Mouse (Mus musculus) brain, embryonic 14.5 days (tissue): Measurements from ENCODE around the gene Vmn2r26. TPM values are rescaled to one million over a fixed set of nuclear protein-coding genes. Genes with fewer than 3 reads are reported as not detected.
"Not testable (repeated sequence)": the region's sequence is repeated elsewhere in the genome, so short reads cannot be mapped to it uniquely, and the experiment has no call there.

ENCODE experiments used
- DNase-seq: peaks from one replicate; pipeline ENCODE4 v3.0.0-alpha.2; 2011; ENCODE audit warnings: low read depth
- CTCF ChIP-seq: fragments of 200-500 bp; IDR thresholded peaks from 2 replicates; pipeline ENCODE4 v1.5.1; 2012; ENCODE audit warnings: inconsistent platforms, mild to moderate bottlenecking, moderate library complexity, borderline replicate concordance; ENCODE audit not compliant: insufficient read depth, insufficient read length; ENCODE audit errors: extremely low read depth
- POLR2A ChIP-seq: fragments of 200-500 bp; IDR thresholded peaks from 2 replicates; pipeline ENCODE4 v1.6.1; 2012; ENCODE audit warnings: mild to moderate bottlenecking, inconsistent platforms, borderline replicate concordance; ENCODE audit not compliant: poor library complexity, insufficient read depth, insufficient read length, severe bottlenecking; ENCODE audit errors: extremely low read depth
- polyA plus RNA-seq: library from polyadenylated mRNA; depleted of rRNA; stranded (reverse); fragments of >200 nt; gene quantifications from 2 replicates; pipeline ENCODE4 v1.2.3, GENCODE M21; 2012; rRNA removed

Vmn2r26 gene
- not detected in 2 replicates for polyA plus RNA-seq

DNA sequence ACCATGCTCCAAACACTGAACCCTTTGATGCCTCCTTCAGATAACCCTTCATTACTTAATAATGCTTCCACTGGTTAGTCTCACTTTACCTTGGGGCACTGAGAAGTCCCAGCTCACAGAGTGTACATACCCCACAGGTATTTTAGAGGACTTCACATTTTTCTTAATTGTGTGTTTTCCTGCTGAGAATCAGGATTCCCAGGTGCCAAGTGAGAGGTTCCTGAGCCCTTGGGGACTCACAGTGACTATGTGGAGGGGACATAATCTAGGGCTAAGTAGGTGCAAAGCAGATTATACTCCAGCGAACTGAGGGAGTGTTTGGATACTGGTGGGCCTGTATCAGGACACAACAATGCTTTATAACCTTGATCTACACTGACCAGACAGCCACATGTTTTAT is at the start of gene Vmn2r26:
Vmn2r26 (plus strand) TSS at position 301 of the 400 bp plus-strand sequence.
- not testable (repeated sequence) for DNase-seq

DNA sequence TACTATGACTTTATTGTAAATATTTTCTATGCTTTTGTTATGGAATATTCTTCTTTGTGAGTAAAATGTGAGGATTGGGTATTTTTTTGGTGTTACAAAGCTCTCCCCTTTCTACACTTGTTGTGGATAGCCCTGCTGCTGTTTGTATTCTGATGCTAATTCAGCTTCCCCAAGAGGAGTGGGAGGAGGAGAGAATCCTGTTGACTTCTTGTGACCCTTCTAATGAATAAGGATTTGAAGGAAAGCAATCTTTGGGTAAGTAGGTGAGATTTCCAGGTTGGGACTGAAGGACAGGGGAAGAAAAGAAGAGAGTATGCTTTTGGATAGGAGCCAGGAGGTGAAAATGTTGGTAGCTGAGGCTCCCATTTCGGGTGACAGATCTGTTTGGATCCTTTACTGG is 3.5 kb upstream of the Vmn2r26 start:
- no peak for TF ChIP-seq CTCF
- no peak for TF ChIP-seq POLR2A
- DNase-seq: no peak

DNA sequence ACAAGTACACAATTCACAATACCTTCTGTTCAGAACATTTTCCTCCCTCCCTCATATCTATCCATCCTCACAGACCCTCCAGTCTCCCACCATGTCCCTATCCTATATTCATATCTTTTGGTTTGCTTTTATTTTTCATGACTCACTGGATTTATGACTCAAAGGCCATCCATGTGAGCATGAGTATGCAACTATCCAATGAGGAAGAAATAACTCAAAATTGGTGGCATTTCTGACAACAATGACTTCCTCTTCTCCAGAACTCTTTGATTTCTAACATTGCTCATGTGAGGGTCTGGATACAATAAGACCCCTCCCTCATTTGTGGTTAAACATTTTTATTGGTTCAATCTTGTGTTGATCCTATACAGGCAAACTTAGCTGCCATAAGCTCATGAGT is 24.0 kb downstream of the Vmn2r26 start:
- no peak for DNase-seq
- TF ChIP-seq POLR2A (no peak), CTCF (no peak)

DNA sequence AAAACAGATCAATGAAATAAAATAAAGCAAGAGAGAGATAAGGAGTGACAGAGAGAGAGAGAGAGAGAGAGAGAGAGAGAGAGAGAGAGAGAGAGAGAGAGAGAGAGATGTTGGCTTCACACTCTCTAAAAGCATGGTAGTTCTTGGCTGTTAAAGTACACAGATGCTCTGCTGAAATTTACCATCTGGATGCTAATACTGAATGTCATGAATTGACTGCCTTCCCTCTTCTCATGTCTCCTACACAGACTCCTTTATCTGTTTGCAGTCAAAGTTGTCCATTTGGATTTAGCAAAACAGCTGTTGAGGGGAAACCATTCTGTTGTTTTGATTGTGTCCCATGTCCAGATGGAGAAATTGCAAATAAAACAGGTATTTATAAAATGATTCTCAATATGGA is 29.2 kb downstream of the Vmn2r26 start:
- peak; percentile 60 for DNase-seq

DNA sequence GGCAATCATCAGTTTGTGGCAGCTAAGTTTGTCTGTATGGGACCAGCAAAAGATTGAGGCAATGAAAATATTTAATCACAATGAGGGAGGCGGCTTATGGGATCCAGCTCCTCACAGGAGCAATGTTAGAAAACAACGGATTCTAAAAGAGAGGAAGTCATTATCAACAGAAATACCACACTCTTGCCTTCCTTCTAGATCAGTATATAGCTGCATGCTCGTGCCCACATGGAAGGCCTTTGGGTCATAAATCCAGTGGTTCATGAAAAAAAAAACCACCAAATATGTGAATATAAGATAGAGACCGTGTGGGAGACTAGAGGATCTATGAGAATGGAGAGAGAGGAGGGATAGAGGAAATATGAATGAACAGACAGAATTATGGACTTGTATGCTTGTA is 78.0 kb downstream of the Vmn2r26 start:
- no peak for DNase-seq
- no peak for TF ChIP-seq CTCF
- no peak for TF ChIP-seq POLR2A

Other genes starting within 250 kb of the Vmn2r26 start
- not detected in 2 replicates for gene Vmn2r24, start 245.7 kb upstream of the Vmn2r26 start, polyA plus RNA-seq
- gene Vmn2r25, start 171.1 kb upstream of the Vmn2r26 start, polyA plus RNA-seq: not detected in 2 replicates
- not detected in 2 replicates for gene Vmn2r27, start 207.3 kb downstream of the Vmn2r26 start, polyA plus RNA-seq